Mouse (Mus musculus) hindbrain, embryonic 10.5 days (tissue): Measurements from ENCODE around the gene Hoxa9. TPM values are rescaled to one million over a fixed set of nuclear protein-coding genes. Genes with fewer than 3 reads are reported as not detected.

Experiments
- DNase-seq: peaks from one replicate; pipeline ENCODE4 v3.0.0-alpha.2; 2017; ENCODE audit warnings: low spot score
- H3K27ac ChIP-seq: fragments of 300-500 bp; sonication (generic); 2 replicates; pipeline ENCODE4 v1.5.1; 2016; ENCODE audit warnings: mild to moderate bottlenecking, moderate library complexity
- H3K27me3 ChIP-seq: fragments of 300-500 bp; sonication (generic); 2 replicates; pipeline ENCODE4 v1.6.1; 2016; ENCODE audit warnings: mild to moderate bottlenecking; ENCODE audit not compliant: poor library complexity, insufficient read depth, severe bottlenecking
- H3K36me3 ChIP-seq: fragments of 300-500 bp; sonication (generic); 2 replicates; pipeline ENCODE4 v1.6.1; 2016; ENCODE audit warnings: mild to moderate bottlenecking, moderate library complexity
- H3K4me1 ChIP-seq: fragments of 300-500 bp; sonication (generic); replicated peaks from 2 replicates; pipeline ENCODE4 v1.6.1; 2016; ENCODE audit warnings: mild to moderate bottlenecking
- H3K4me3 ChIP-seq: fragments of 300-500 bp; sonication (generic); 2 replicates; pipeline ENCODE4 v1.5.1; 2016; ENCODE audit warnings: mild to moderate bottlenecking, moderate library complexity
- H3K9me3 ChIP-seq: fragments of 300-500 bp; sonication (generic); 2 replicates; pipeline ENCODE4 v1.6.1; 2016; ENCODE audit warnings: mild to moderate bottlenecking, moderate library complexity
- WGBS: fragments of 180-500 bp; shearing (Covaris S2); methylation state at CpG from one replicate; pipeline ENCODE4 v1.1.7; 2016; 5-methylcytosine and 5-hydroxymethylcytosine counted together
- polyA plus RNA-seq: library from polyadenylated mRNA; unstranded; fragments of >200 nt; fragmentation: Nextera tagmentation; extraction: Ambion mirVana; gene quantifications from 2 replicates; pipeline ENCODE4 v1.2.1, GENCODE M21; 2016

Hoxa9 gene
- polyA plus RNA-seq, 1 experiment from 2014 or later = not detected

DNA sequence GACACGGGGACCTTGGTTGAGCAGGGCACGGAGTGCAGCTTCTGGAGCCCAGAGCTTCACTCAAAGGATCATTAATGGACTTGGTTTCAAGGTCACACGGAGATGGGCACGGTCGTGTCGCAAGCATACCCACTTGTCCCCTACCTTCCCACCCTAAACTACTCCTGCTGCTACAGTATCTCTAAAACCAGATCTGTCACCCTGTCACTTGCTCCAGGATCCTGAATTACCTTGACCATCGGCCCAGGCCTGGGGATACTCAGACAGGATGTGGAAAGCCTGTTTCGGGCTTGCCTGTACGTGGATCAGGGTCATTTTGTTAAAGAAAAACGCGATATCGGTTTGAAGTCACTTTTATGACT, 21.2 kb downstream of the Hoxa9 start:
- Histone ChIP-seq H3K27me3 (peaks cover 100% of the 10 kb centered on the region), H3K9me3 (no peaks in the 10 kb centered on the region), H3K36me3 (no peaks in the 10 kb centered on the region), H3K4me3 (no peak overlapping the region), H3K4me1 (peaks cover 9% of the 10 kb centered on the region), H3K27ac (no peak overlapping the region)
- 4% methylated on average over 12 of the region's 12 CpGs for WGBS
- DNase-seq = no peak

DNA sequence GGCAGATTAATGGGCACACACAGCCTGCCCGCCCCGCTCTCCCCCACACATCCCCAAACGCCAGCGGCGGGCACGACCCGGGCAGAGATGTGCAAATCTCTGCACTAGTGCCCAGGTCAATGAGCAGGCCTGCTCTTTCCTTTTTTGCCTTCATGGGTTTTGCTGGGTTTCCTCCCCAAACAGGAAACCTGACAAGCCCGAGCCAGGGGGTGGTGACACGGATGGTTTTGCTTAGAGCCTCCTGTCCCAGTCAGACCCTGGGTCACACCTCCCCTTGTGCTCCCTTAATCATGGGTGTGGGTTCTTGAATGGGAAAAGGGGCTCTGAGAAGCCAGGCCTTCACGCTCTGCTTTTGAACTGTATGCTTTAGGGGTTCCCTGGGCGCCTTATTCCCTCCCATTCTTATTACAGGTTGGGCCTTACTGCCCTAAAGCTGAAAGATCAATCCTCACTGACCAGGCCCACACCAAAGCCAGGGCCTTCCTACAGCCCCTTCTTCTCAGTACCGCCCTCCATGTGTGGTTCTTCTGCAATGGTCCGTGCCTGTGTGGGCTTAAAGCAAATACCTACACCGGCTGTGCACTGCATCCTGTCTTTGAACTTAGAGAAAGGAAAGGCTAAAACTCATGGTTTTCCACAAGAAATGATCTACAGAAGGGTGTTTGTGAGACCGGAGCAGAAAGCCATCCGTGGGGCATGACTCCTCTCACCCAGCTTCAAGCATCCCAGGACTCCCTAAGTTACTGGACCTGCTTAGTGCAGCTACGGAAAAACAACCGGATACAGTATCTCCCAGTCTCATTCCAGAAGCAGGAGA, 21.8 kb downstream of the Hoxa9 start:
- DNase-seq = no peak
- 3% methylated on average over 18 of the region's 18 CpGs for WGBS
- H3K27me3 ChIP-seq = peaks cover 100% of the 10 kb centered on the region
- peaks cover 15% of the 10 kb centered on the region for H3K4me1 ChIP-seq
- no peak overlapping the region for H3K27ac ChIP-seq
- no peaks in the 10 kb centered on the region for H3K36me3 ChIP-seq
- no peaks in the 10 kb centered on the region for H3K9me3 ChIP-seq
- peak overlapping the region; percentile 25; the same call in 1 of the 2 replicates for H3K4me3 ChIP-seq

DNA sequence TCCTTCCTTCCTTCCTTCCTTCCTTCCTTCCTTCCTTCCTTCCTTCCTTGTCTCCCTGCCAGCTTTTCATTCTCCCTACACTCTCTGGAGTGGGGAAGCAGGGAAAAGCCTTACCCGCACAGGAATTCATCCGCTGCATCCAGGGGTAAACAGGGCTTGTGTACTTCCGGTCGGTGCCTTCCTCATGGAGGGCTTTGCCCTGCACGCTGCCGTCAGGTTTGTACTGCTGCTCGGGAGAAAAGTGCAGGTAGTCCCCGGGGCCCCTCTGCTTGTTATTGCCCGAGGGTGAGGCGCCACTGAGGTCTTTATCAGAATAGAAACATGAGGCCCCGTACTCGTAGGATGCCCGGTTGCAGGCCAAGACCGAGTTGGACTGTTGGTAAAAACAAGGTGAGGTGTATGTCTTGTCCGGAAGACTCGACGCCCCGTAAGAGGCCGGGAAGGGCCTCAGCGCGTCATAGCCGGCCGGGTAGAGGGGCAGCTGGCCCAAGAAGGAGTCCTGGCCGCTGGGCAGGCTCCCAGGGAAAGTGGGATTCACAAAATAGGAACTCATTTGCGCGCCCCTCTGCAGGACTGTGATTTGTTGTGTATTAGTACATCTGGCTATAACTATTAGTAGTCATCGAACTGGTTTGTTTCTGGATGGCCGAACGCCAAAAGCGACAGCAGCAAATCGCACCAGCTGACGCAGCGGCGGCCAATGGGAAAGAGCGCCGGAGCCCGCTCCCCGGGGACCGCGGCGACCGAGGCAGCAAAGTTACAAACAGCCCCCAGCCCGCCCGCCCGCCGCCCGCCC, 22.6 kb downstream of the Hoxa9 start, which contains the start of gene Hoxa6:
Hoxa6 (minus strand) TSS at position 651 of the 796 bp plus-strand sequence.
- Histone ChIP-seq H3K27ac (no peak within 1 kb of the TSS), H3K9me3 (no peaks in the 10 kb centered on the region), H3K4me3 (peak within 1 kb of the TSS; percentile 25; the same call in 1 of the 2 replicates), H3K27me3 (peaks cover 100% of the 10 kb centered on the region), H3K4me1 (peaks cover 22% of the 10 kb centered on the region), H3K36me3 (no peaks in the 10 kb centered on the region)
- no peak for DNase-seq
- WGBS = 1% methylated on average over 47 of the region's 47 CpGs

DNA sequence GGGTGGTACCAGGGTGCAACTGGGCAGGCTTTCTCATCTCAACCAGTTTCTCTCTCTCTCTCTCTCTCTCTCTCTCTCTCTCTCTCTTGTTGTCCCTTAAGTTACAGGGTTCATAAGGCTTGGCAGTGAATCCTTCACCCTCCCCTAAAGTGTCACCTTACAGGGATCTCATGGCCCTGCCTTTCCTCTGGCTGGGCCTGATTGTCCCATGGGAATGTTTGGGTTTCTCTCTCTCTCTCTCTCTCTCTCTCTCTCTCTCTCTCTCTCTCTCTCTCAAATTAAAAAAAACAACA, 23.3 kb downstream of the Hoxa9 start:
- no peak for DNase-seq
- Histone ChIP-seq H3K4me3 (no peak overlapping the region), H3K4me1 (peaks cover 25% of the 10 kb centered on the region), H3K9me3 (no peaks in the 10 kb centered on the region), H3K27ac (no peak overlapping the region), H3K27me3 (peaks cover 100% of the 10 kb centered on the region), H3K36me3 (no peaks in the 10 kb centered on the region)

DNA sequence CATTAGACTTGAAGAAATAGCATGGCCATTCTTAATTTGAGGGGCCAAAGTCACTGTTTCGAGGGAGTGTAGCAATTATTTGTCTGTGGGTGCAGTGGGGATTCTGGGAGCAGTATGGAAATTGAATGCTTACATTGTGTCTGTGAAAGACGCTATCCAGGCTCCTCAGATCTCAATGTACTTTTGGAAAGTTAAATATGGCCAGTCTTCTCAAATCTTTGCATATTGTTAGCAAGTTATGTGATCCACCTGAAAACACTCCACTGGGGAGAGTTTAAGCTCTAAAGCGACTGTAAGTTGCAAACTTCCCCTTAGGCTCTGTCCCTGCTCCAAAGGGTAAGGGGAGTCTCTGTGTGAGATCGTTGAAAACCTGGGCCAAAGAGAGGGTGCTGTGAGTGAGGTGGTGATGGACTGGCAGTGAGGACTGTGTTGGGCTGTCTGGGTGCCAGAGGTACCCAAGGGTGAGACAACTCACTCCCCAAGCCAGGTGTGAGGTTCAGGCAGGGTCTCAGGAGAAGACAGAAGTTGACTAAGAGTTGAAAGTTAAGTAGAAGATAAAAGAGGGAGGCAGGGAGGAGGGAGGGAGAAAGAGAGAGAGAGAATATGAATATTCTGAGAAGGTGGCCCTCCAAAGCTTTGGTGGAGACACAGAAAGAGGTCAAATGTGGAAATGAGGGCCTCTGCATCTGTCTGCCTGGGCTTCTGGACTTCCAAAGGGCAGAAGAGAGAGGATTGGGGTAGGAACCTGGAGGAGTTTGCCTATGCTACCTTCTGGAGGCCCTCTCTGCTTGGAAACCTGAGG, 23.8 kb downstream of the Hoxa9 start:
- 3% methylated on average over 4 of the region's 4 CpGs for WGBS
- no peak for DNase-seq
- H3K4me1 ChIP-seq = peaks cover 25% of the 10 kb centered on the region

DNA sequence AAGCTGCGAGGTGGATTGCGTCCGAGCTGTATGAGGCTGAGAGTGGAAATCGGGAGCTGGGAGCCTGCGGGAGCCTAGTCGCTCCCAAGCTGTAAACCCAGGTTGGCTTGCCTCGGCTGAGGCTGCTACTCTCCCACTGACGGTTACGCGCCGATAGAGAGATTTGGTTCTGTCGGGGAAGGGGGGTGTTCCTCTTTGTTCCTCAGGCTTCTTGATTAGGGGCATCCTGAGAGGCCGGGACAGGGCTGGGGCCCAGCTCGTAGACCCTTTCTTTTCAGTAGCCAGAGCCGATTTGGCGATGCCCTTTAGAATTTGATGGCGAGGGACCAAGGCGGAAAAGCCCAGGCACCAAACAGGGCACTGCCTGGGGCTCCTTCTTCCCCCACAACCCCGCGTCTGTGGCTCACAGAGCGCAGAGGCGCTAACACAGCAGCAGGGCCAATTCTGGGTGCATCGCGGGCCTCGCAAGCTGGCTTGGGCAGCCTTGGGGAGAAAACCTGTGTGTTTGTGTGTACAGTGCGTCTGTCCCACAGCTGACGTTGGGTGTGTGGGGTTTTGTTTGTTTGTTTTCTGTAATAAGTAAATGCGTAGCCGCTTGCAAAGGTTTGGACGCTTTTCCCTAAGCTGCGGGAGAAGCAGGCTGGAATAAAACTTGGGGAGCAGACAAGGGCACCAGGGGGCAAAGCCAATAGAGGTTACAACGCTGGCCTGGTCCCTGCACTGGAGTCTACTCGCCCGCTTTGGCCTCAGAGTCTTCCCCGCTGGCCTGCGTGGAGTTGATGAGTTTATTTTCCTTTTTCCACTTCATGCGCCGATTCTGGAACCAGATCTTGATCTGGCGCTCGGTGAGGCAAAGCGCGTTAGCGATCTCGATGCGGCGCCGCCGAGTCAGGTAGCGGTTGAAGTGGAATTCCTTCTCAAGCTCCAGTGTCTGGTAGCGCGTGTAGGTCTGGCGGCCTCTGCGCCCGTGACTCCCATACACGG, 25.0 kb downstream of the Hoxa9 start:
- H3K27me3 ChIP-seq = peaks cover 100% of the 10 kb centered on the region
- no peak for DNase-seq
- peaks cover 25% of the 10 kb centered on the region for H3K4me1 ChIP-seq
- no peak overlapping the region for H3K27ac ChIP-seq
- WGBS = under 1% methylated on average over 55 of the region's 55 CpGs
- H3K36me3 ChIP-seq = no peaks in the 10 kb centered on the region
- H3K4me3 ChIP-seq = no peak overlapping the region
- no peaks in the 10 kb centered on the region for H3K9me3 ChIP-seq

More for the DNA sequence above, 23.8 kb downstream of the Hoxa9 start:
- Histone ChIP-seq H3K27ac (no peak overlapping the region), H3K27me3 (peaks cover 100% of the 10 kb centered on the region), H3K9me3 (no peaks in the 10 kb centered on the region), H3K36me3 (no peaks in the 10 kb centered on the region), H3K4me3 (no peak overlapping the region)

DNA sequence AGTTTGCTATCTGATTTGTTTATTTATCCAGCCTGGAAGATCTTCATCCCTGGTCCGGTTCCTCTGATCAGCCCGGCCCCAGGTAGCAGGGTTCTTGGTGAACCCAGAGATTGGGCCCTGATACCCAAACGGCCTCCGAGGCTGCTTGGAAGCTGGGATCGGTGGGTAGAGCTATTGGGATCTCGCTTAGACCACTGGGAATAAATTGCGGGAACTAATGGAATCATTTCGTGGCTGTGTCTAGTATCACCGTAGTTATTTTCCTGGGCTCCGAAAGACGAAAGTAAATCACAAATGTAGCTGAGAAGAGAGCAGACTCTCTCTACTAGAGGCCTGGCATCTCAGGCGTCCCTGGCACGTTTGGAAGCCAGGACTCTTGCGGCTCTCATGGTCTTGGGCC, 25.7 kb downstream of the Hoxa9 start:
- 6% methylated on average over 14 of the region's 14 CpGs for WGBS
- Histone ChIP-seq H3K4me1 (peaks cover 25% of the 10 kb centered on the region), H3K27me3 (peaks cover 100% of the 10 kb centered on the region), H3K27ac (no peak overlapping the region), H3K36me3 (no peaks in the 10 kb centered on the region), H3K4me3 (no peak overlapping the region), H3K9me3 (no peaks in the 10 kb centered on the region)
- DNase-seq = no peak

DNA sequence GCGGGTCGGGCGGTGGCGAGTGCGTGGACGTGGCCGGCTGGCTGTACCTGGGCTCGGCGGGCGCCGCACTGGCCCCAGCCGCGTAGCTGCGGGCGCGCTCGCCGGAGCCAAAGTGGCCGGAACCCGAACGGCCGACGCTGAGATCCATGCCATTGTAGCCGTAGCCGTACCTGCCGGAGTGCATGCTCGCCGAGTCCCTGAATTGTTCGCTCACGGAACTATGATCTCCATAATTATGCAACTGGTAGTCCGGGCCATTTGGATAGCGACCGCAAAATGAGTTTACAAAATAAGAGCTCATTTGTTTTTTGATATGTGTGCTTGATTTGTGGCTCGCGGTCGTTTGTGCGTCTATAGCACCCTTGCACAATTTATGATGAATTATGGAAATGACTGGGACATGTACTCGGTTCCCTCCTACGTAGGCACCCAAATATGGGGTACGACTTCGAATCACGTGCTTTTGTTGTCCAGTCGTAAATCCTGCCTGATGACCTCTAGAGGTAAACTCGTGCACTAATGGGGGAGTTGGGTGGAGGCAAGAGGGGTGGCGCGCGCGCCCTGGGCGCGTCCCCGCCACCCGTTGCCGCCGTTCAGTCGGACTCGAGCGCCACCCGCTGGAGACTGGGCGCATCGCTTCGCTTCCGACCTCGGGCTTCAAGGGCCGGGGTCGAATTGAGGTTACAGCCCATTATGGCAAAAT, 26.7 kb downstream of the Hoxa9 start, which contains the start of gene Hoxa5:
Hoxa5 (minus strand) TSS at position 538 of the 703 bp plus-strand sequence.
- H3K27me3 ChIP-seq = peaks cover 100% of the 10 kb centered on the region
- H3K9me3 ChIP-seq = no peaks in the 10 kb centered on the region
- DNase-seq = peak; percentile 83
- no peaks in the 10 kb centered on the region for H3K36me3 ChIP-seq
- H3K27ac ChIP-seq = no peak within 1 kb of the TSS
- under 1% methylated on average over 65 of the region's 65 CpGs for WGBS
- H3K4me1 ChIP-seq = peaks cover 25% of the 10 kb centered on the region
- H3K4me3 ChIP-seq = peak within 1 kb of the TSS; percentile 45

DNA sequence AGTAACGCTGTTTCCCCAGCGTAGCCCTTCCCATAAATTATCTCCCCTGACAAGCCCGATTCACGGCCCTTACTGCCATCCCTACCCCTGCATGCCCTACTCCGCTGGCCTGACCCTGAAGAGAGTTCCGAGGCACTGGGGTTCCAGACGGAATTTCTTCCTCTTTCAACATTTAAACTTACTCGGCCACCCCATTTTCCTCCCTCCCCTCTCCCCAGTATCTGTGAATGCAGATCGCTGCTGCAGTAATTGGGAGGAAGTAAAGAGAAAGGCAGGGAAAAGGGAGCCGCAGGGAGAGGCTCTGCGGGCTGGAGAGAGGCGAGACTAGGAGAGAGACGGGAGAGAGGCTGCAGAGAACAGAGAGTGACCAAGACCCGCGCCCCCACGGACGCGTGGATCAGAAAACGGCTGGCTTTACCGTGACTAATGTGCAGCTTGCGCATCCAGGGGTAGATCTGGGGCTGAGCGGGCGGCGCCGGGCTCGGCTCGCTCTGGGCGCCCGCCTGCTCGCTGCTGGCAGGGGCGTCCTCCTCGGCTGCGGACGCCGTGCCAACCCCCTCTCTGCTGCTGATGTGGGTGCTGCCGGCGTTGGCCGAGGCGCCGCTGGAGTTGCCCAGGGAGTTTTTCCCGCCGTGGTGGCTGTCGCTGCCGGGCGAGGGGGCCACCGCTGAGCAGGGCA, 27.4 kb downstream of the Hoxa9 start:
- Histone ChIP-seq H3K4me1 (peaks cover 20% of the 10 kb centered on the region), H3K27me3 (peaks cover 100% of the 10 kb centered on the region), H3K36me3 (no peaks in the 10 kb centered on the region), H3K9me3 (no peaks in the 10 kb centered on the region), H3K27ac (no peak overlapping the region), H3K4me3 (peak overlapping the region; percentile 45)
- no peak for DNase-seq
- under 1% methylated on average over 46 of the region's 46 CpGs for WGBS

DNA sequence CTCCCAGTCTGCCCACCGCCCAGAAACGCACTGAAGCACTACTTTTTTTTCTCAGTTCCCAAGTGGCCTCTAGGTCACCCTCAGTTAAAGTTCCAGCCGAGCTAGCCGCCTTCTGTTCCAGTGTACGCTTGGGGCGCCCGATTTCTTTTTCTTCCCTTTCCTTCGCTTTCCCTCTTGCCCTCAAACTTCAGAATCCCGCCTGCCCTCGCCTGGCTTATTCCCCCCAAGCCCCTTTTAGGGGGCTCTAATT, 27.8 kb downstream of the Hoxa9 start:
- Histone ChIP-seq H3K27ac (no peak overlapping the region), H3K27me3 (peaks cover 100% of the 10 kb centered on the region), H3K4me1 (peaks cover 16% of the 10 kb centered on the region), H3K9me3 (no peaks in the 10 kb centered on the region), H3K36me3 (no peaks in the 10 kb centered on the region), H3K4me3 (peak overlapping the region; percentile 45; the same call in 1 of the 2 replicates)
- no peak for DNase-seq
- under 1% methylated on average over 10 of the region's 10 CpGs for WGBS
